Mouse (Mus musculus): ENCODE results near the gene Arhgap21.

The Arhgap21 gene

GRCm38 (mm10) chr2:20966176-20967100, 2.2 kb downstream of the Arhgap21 start:
- DNase-seq (ENCODE audit: low spot score) = no peak

DNA sequence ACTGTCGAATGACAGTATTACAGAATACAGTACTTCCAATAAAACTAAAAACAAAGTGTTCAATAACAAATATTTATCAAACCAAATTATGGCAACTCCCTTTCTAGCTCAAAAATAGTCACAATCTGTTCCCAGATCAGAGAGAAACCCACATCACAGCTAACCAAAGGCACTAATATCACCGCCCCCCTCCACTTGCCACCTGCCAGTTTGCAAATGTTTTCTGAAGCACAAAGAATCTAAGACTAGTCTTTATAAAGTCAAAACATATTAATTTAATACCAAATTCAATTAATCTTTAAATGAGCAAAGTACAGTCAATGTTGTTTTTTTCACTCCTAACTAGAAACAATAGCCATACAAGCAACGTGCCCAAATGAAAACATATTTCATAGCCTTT, 3.3 kb downstream of the Arhgap21 start:
- no peak for DNase-seq (ENCODE audit: low spot score)

DNA sequence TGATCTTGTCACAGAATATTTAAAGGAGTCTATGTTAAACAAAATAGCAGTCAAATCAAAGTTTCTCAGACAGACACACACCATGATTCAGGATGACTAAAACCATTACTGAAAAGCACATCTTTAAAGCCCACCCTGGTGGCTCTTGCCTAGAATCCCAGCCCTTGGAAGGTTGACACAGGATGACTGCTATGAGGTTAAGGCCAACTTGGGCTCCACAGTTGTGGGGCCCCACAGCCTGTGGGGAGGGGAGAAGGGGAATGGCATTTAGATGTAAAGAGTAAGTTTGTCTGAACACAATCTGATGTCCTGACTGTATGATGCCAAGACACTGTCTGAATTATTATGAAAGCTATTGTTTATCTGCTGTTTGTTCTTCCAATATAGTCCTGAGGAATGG, 4.2 kb downstream of the Arhgap21 start:
- no peak for DNase-seq (ENCODE audit: low spot score)

DNA sequence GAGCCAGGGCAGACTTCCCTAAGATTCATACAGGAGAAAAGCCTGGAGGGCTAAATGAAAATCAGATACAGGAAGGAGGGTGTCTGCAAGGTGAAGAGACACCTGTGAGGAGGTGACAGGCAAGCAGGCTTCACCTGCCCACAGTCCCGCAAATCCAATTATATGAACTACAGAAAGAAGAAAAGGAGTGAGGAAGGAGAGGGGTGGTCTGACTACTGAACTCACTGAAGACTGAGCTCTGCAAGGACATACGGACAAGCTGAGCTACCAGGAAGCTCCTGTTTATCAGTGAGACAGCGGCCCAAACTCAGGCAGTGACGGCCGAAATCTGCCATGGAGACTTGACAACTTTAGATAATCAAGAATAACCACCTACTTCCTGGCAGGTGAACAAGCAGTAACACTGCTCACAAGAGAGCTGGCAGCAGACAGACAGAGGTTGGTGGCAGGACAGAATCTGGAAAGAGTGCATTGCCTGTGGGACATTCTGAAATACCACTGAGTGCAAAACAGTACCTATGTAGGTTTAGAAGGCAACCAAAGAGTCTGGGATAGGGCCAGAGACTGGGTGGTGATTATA, 5.4 kb downstream of the Arhgap21 start:
- DNase-seq (ENCODE audit: low spot score) = no peak

DNA sequence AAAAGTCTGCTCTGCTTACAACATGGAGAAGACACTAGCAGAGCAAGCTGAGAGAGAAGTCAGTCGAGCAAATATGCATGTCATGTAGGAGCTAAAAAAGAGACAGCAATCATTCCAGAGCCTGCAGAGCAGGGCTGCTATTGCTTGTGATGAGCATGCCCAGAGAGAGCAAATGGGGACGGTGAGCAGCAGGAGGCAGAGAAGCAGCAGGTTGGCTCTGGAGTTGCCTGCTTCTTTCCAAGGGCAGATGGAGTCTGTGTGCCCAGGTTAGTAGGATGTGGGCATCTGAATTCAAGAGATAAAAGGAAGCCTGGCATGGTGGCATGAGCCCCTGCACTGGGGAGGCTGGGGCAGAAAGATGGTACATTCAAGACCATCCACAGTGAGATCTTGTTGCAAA, 6.4 kb downstream of the Arhgap21 start:
- DNase-seq (ENCODE audit: low spot score) = no peak

GRCm38 (mm10) chr2:20961825-20962224, 6.9 kb downstream of the Arhgap21 start:
- no peak for DNase-seq (ENCODE audit: low spot score)

DNA sequence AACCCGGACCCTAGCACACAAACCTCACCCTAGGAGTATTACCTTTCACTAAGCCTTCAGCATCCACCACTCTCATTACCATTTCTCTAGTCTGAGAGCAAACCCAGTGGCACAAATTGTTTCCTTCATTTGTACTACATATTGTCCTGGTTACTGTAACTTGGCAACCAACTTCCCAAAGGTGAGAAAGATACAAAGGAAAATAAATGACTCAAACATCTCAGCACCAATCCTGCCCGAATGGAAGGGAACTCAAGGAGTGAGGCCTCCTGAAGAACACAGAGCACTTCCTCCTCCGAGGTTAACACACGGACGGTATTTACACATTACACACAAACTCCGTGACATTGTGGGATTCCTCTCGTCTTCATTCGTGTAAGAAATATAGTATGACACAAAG, 7.4 kb downstream of the Arhgap21 start:
- no peak for DNase-seq (ENCODE audit: low spot score)

DNA sequence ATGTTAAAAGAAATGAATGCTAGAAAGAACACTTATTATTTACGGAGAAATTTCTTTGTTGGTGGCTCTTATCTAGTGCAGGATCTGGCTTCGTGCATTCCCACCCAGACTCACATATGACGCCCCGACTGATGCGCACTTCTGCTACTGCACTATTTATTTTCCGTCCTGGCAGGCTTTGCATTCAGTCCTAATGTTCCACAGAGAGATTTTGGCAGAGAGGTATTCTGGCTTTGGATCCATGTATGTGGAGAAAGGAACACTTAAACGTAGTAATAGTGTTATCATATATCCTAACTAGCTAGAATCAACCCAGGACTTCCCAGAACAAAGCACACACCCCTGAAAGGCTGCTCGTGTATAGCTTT, 8.0 kb downstream of the Arhgap21 start:
- DNase-seq (ENCODE audit: low spot score) = no peak

DNA sequence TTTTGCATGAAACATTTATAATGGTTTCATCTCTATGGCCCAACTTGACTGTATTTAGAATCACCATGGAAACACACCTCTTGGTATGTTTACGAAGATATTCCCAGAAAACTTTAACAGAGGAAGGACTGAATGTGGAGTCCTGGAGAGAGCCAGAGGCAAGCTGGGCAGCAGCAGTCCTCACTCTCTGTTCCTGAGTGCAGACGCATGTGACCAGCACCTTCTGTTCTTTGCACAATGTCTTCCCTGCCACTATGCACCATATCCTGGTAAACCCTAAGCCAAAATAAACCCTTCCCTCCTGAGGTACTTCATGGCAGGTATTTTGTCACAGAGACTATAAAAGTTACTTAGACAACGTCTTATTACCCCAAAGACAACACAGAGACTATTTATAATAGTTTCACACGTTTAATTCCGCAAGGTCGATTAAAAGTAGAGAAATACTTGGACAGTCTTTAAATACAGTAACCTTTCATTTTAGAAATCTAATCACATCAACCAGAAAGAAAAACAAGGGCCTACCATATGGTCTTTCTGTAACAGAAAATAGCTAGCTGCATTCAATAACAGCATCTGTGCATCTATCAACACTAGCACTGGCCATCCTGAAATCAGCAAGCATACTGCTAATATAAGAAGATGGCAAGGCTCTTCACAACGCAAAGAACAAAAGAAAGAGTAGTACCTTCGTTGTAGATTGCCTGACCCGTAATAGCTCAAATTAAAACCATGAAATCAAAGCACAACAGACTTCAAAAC, 8.6 kb downstream of the Arhgap21 start:
- no peak for DNase-seq (ENCODE audit: low spot score)

DNA sequence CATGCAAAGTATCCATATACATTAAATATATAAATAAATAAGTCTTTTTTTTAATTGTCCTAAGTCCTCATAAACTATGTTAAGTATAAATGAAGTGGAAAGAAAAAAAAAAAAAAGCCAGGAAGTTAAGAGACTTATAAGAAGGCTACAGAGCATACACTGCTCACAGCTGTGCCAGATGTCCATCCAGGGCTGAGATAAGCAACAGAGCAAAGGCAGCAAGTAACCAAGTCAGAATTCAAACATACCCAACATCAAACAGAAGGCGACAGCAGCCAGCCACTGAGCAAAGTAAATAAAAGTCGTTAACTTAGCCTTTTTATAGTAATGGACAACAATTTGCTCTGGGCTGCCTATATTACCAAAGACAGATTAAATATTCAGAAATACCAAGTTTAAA, 9.6 kb downstream of the Arhgap21 start:
- DNase-seq (ENCODE audit: low spot score) = no peak

DNA sequence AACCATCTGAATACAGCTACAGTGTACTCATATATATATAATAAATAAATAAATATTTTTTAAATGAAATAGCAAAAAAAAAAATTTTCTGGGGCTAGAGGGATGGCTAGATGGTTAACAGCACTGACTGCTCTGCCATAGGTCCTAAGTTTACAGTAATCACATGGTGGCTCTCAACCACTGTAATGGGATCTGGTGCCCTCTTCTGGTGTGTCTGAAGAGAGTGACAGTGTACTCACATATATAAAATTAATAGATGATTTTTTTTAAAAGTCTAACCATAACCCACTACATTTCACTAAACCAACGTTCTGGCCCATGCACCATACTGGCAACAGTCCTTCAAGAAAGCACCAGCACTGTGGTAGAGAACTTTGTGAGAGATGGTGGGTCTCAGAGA, 10.7 kb downstream of the Arhgap21 start:
- no peak for DNase-seq (ENCODE audit: low spot score)

DNA sequence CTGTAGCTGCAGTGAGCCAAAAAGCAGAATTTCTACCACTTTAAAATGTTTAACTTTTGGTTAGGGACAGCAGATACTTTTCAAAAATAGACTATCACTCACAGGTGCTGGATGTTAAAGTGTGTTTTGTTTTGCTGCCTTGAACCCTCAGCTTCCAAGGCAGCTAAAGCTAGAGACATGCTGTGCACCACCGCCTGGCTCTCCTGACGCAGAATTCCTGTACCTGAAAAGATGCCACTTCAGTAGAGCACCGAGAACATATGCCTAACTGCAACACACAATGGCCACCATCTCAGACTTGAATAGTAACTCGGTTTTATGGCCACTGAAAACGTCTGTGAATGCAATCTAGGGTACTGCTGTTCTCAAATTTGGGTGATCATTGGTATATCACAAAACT, 12.0 kb downstream of the Arhgap21 start:
- DNase-seq (ENCODE audit: low spot score) = no peak

GRCm38 (mm10) chr2:20955996-20956395, 12.7 kb downstream of the Arhgap21 start:
- DNase-seq (ENCODE audit: low spot score) = no peak

GRCm38 (mm10) chr2:20955376-20955775, 13.3 kb downstream of the Arhgap21 start:
- no peak for DNase-seq (ENCODE audit: low spot score)

DNA sequence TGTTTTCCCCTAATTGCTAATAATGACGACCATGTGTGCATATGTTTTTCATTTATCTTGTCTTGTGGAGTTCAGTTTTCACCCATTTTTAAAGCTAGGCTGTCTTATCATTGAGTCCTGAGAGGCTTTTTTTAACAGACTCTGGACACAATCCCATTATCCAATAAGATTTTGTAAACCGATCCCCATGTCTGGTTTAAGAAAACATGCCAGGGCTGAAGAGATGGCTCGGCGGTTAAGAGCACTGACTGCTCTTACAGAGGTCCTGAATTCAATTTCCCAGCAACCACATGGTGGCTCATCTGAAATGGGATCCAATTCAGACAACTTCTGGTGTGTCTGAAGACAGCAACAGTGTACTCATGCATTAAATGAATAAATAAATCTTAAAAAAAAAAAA, 16.0 kb downstream of the Arhgap21 start:
- no peak for DNase-seq (ENCODE audit: low spot score)

DNA sequence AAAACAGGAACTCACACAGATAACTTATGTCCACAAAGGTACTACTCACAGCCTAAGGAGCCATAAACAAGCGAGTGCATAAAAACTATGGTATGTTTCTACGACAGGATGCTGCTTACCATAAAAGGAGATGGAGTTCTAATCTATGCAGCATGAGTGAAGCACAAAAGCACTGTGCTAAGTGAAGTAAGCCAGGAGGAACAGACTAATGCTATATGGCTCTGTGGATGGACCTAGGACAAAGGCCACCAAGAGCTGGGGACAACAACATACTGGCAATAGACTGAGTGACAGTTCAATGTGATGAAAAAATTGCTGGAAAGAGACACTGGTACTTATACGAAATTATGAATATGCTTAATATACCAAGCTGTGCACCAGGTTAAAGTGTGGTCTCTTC, 19.5 kb downstream of the Arhgap21 start:
- DNase-seq (ENCODE audit: low spot score) = no peak

DNA sequence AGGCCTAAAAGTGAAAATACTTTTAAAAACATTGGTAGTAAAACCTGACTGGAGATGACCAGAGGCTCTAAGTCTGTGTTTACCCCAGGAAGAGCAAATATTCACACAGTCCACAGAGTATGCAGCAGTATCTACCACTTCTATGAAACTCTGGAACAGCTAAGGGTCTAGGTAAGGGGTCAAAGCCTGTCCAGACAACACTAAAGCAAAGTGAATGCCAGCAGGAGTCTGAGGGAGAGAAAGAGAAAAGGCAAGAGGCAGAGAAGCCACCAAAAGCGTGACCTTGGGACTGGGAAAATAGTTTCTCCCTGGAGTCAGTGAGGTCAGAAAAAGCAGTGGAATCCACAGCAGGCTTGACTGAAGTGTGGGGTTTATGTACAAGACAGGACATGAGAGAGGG, 21.6 kb downstream of the Arhgap21 start:
- DNase-seq (ENCODE audit: low spot score) = no peak

DNA sequence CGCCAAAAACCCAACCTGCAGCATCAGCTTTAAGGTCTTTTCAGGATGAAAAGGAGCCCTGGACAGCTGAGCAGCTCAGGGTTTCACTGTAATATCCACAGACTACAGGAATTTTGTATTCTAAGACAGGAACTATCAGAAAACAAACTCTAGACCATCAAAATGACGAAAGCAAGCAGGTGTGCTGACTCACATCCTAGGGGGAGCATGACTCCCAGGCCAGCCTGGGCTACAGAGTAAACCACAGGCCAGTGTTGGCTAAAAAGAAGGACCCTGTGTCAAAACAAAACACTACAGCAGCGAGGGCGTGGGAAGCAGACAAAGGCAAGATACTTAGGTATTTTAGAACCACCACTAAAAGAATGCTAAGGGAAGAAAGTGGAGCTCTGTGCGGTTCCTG, 23.1 kb downstream of the Arhgap21 start:
- no peak for DNase-seq (ENCODE audit: low spot score)

GRCm38 (mm10) chr2:20943730-20944454, 24.8 kb downstream of the Arhgap21 start:
- no peak for DNase-seq (ENCODE audit: low spot score)

DNA sequence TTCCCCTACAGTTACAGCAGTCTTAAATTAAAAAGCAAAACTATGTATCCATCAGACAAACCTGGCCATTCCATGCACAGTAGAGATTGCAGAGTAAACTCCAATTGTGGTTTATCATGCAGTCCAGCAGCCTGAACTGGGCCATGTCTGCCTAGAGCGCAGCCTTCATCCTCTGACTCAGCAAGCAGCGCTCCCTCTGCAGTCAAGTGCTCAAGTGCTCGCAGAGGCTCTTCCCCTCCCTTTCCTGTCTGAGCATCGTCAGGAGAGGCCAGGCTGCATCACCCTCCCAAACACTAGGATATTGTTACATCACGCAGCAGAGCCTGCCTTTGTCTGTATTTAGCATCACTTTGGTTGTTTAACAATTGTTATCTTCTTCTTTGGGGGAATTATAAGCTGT, 25.5 kb downstream of the Arhgap21 start:
- DNase-seq (ENCODE audit: low spot score) = no peak

DNA sequence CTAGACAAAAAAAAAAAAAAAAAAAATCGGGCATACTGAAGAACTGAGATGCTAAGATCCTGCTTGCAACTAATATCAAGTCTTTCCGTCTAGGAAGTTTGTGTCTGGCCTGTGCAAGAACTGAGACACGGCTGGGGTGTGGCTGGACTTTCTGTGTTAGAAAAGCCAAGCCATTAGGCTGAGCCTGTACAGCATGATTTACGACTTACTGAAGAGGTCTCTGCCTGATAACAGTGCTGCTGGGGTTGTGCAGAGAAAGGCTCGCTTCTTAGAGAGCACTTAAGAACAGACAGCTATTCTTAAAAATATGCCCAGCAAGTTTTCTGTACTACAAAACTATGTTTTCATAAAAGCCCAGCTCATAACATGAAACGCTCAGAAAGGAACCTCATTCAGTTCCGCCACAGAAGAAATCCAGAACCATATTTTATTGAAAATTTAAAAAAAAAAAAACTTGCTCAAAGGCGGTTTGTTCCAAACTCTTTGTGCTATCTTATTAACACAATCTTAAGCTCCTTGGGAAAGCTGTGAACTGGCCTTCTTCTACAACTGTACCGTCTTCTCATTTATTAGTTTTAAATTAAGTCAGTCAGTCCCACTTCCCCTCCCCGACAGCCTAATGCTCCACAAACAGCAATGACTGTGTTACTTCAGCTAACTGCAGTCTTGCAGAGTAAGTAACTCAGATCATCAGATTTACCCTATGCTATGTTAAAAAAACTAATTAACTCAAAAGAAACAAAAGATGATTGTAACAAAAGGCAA, 26.1 kb downstream of the Arhgap21 start:
- no peak for DNase-seq (ENCODE audit: low spot score)

DNA sequence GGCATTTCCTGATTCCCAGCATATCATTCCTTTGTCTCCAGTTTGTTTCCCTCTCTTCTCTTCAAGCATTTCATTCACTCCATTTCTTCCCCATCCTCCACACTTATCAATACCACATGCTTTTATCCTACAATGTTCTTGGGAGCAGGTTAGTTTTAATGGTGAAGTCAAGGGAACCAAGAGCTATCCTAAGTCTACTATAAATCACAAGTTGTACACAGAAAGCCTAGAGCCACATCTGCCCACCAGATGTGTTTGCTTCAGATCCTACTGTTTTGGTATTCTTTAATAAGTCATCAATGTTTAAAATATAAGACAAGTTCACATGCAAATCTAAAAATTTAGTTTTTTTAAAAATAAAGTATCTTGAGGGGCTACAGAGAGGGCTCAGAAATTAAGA, 27.6 kb downstream of the Arhgap21 start:
- no peak for DNase-seq (ENCODE audit: low spot score)
